Mouse (Mus musculus) intestine, embryonic 14.5 days (tissue): Measurements from ENCODE around the gene Mif4gd. TPM values are rescaled to one million over a fixed set of nuclear protein-coding genes. Genes with fewer than 3 reads are reported as not detected.

ENCODE experiments used
- ATAC-seq: fragments of 200-750 bp; cut with Nextera tagmentation; replicated peaks from 2 replicates; pipeline ENCODE4 v1.8.0; 2017; ENCODE audit warnings: low read depth, moderate number of reproducible peaks, moderate TSS enrichment, moderate library complexity; ENCODE audit not compliant: low FRiP score, low TSS enrichment
- DNase-seq: peaks from one replicate; pipeline ENCODE4 v3.0.0-alpha.2; 2018; ENCODE audit warnings: low spot score
- H3K27ac ChIP-seq: fragments of 300-500 bp; sonication (generic); 2 replicates; pipeline ENCODE4 v1.5.1; 2014; ENCODE audit warnings: low read depth, mild to moderate bottlenecking, control low read depth
- H3K27me3 ChIP-seq: fragments of 300-500 bp; sonication (generic); replicated peaks from 2 replicates; pipeline ENCODE4 v1.6.1; 2014; ENCODE audit warnings: low read length, control low read depth; ENCODE audit not compliant: control insufficient read depth, insufficient read depth
- H3K36me3 ChIP-seq: fragments of 300-500 bp; sonication (generic); 2 replicates; pipeline ENCODE4 v1.6.1; 2014; ENCODE audit warnings: low read length, control low read depth; ENCODE audit not compliant: control insufficient read depth, insufficient read depth
- H3K4me1 ChIP-seq: fragments of 300-500 bp; sonication (generic); replicated peaks from 2 replicates; pipeline ENCODE4 v1.6.1; 2014; ENCODE audit warnings: low read length, control low read depth, mixed read lengths; ENCODE audit not compliant: control insufficient read depth, insufficient read depth
- H3K4me2 ChIP-seq: fragments of 300-500 bp; sonication (generic); 2 replicates; pipeline ENCODE4 v1.6.1; 2014; ENCODE audit warnings: low read length
- H3K4me3 ChIP-seq: fragments of 300-500 bp; sonication (generic); 2 replicates; pipeline ENCODE4 v1.5.1; 2014; ENCODE audit warnings: low read depth, low read length, control low read depth, mixed read lengths
- H3K9ac ChIP-seq: fragments of 300-500 bp; sonication (generic); 2 replicates; pipeline ENCODE4 v1.6.1; 2014; ENCODE audit warnings: mild to moderate bottlenecking, low read length
- H3K9me3 ChIP-seq: fragments of 300-500 bp; sonication (generic); 2 replicates; pipeline ENCODE4 v1.6.1; 2016; ENCODE audit warnings: low read length, control low read depth; ENCODE audit not compliant: control insufficient read depth
- WGBS: fragments of 180-500 bp; shearing (Covaris S2); extraction: QIAGEN DNeasy Blood & Tissue Kit; methylation state at CpG from one replicate; pipeline ENCODE4 v1.1.7; 2014; 5-methylcytosine and 5-hydroxymethylcytosine counted together
- polyA plus RNA-seq: library from polyadenylated mRNA; unstranded; fragments of >200 nt; fragmentation: Nextera tagmentation; extraction: Ambion mirVana; gene quantifications from 2 replicates; pipeline ENCODE4 v1.2.1, GENCODE M21; 2014

The Mif4gd gene
- polyA plus RNA-seq, 1 experiment from 2014 or later, result 28.3 TPM

DNA sequence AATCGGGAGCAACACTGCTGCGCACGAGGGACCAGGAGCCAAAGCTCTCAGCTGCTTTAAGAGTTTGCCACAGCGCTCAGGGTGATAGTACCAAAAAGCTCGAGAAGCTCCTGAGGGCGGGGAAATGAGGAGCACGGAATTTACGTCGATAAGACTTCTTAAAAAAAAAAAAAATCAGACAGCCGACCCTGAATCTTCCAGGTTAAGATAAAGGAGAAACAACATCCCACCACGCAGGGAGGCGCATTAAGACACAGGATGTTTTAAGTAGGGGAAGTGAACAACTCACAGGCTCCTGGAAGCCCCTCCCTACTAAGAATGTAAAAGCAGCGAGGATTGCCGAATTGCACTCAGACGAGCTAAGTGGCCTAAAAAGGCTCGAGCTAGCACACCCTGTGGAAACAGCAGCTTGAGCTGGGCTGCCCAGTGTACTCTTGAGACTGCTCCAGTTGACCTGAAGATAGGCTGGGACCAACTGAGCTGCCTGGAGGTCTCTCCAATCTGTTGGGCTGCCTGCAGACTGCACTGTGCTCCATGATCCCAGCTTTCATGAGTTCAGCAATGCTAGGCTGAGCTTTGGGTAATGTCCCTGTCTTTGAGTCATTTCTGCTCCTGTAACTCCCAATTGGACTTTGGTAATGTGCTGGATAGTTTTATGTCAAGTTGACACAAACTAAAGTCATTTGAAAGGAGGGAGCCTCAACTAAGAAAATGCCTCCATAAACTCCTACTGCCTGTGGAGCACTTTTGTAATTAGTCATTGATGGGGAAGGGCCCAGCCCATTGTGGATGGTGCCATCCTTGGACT lies 573 bp upstream of the Mif4gd start:
- peak; percentile 14; the same call in 1 of the 2 replicates for ATAC-seq
- 1% methylated on average over 16 of the region's 16 CpGs for WGBS
- DNase-seq, result peak; percentile 67
- no peaks in the 10 kb centered on the region for H3K27me3 ChIP-seq
- no peaks in the 10 kb centered on the region for H3K9me3 ChIP-seq
- H3K4me2 ChIP-seq, result peak overlapping the region; percentile 71
- peak overlapping the region; percentile 73 for H3K9ac ChIP-seq
- H3K36me3 ChIP-seq, result peaks cover 33% of the 10 kb centered on the region
- H3K27ac ChIP-seq, result peak overlapping the region; percentile 76
- H3K4me3 ChIP-seq, result peak overlapping the region; percentile 67
- peaks cover 17% of the 10 kb centered on the region for H3K4me1 ChIP-seq

DNA sequence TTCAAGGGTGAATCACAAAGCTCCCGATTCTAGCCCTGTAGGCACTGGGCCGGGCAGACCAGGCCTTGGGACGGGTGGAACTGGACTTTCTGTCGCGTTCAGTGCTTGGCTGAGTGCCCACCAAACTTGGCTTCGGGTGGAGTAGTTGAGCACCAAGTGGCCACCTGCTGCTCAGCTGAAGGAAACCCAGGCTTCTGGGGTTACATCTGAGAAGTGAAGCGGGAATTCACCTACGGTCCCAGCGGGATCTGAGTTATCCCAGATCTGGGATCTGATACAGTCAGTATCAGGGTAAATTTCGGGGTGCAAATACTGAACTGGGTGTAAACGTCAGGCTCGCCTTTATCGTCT lies 735 bp downstream of the Mif4gd start:
- H3K9me3 ChIP-seq, result no peaks in the 10 kb centered on the region
- H3K27me3 ChIP-seq, result no peaks in the 10 kb centered on the region
- H3K4me3 ChIP-seq, result peak overlapping the region; percentile 67
- peak overlapping the region; percentile 73 for H3K9ac ChIP-seq
- H3K4me2 ChIP-seq, result peak overlapping the region; percentile 71
- ATAC-seq (peak; percentile 20; the same call in 1 of the 2 replicates), DNase-seq (peak; percentile 84)
- H3K4me1 ChIP-seq, result peaks cover 17% of the 10 kb centered on the region
- H3K27ac ChIP-seq, result peak overlapping the region; percentile 76
- H3K36me3 ChIP-seq, result peaks cover 44% of the 10 kb centered on the region
- whole genome bisulfite sequencing, result 2% methylated on average over 13 of the region's 13 CpGs

DNA sequence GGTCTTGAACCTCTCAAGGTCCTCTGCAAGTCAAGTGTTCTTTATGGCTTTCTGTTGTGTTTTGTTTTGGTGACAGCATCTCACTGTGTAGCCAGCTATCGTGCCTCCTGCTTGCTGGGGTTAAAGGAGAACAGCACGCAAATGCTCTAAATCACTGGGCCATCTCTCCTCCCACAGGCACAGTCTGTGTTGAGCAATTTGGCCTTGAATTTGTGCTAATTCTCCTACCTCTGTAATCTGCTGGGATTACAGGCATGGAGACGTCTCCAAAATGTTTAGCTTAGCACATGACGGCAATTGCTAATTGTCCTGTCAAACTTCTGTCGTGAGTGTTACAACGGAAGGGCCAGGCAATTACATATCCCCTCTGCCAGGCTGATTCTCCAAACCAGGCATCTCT lies 1.6 kb downstream of the Mif4gd start:
- H3K4me3 ChIP-seq, result 0 out of 2 replicates have a peak overlapping the region, but pooled peaks have one; percentile 67
- H3K27ac ChIP-seq, result no peak overlapping the region
- no peaks in the 10 kb centered on the region for H3K9me3 ChIP-seq
- H3K36me3 ChIP-seq, result peaks cover 52% of the 10 kb centered on the region
- no peaks in the 10 kb centered on the region for H3K27me3 ChIP-seq
- peaks cover 17% of the 10 kb centered on the region for H3K4me1 ChIP-seq
- no peak for ATAC-seq
- WGBS, result 61% methylated on average over 6 of the region's 6 CpGs
- no peak for DNase-seq
- no peak overlapping the region for H3K4me2 ChIP-seq
- H3K9ac ChIP-seq, result no peak overlapping the region

DNA sequence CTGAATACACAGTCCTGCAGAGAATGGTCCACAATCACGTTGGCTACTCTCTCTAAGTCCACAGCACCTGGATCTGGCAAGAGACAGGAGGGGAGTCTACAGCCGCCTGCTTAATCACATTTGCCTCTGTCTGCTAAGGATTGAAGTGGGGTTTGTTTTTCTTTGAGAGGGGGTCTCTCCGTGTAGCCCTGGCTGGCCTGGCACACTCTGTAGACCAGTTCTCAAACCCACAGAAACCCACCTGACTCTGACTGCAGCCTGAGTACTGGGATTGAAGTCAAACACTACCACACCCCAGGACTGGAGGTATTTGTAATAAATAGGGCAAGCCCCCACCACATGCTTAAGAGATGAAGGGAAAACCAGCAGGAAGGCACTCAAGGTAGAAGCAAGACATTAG lies 3.2 kb downstream of the Mif4gd start:
- Histone ChIP-seq H3K4me2 (no peak overlapping the region), H3K9me3 (no peaks in the 10 kb centered on the region), H3K27me3 (no peaks in the 10 kb centered on the region), H3K4me3 (no peak overlapping the region), H3K4me1 (peaks cover 23% of the 10 kb centered on the region), H3K9ac (no peak overlapping the region), H3K27ac (no peak overlapping the region), H3K36me3 (peaks cover 51% of the 10 kb centered on the region)
- DNase-seq (no peak), ATAC-seq (no peak)
- WGBS, result 78% methylated on average over 3 of the region's 3 CpGs

DNA sequence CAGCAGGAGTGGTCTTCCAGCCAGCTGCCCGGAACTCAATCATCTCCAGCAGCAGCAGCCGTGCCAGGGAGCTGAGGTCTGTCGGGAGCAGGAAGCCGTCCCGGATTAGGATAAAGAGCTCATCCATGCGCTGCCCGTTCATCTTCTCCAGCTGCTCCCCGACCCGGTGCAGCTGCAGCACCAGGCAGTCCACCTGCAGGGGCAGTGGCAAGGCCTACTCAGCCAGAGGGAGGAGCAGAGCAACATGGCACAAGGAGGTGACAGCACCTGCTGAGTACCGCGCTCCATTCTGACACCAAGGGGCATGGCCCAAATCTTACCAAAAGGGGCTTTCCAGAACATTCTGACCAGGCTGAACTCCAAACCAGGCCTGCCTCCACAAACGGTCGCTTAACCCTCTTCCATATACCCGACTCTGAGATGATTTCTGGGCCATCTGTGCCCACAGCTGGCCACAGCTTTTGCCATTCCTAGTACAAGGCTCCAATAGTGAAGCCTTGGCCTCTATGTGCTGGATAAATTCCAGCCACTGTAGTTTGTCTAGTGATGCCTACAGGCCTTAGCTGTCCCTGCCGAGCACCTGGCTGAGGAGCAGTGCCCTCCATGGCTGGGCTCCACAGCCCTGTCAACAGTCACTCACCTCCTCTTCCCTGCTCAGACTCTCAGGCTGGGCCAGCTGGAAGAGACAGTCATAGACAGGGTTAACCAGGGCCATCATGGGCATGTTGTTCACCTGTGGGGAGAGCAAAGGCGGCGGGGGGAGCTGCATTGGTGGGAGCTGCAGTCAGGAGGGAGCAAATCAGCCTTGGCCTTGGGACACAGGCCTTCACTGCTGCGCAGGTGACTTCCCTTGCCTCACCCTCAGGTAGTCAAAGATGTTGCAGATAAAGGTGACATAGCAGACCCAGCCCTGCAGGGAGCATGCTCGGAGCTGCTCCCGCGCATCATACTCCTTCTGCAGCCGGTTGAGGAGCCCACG lies 4.1 kb downstream of the Mif4gd start:
- Histone ChIP-seq H3K36me3 (peaks cover 50% of the 10 kb centered on the region), H3K4me1 (peaks cover 21% of the 10 kb centered on the region), H3K27me3 (no peaks in the 10 kb centered on the region), H3K9me3 (no peaks in the 10 kb centered on the region), H3K27ac (no peak overlapping the region), H3K9ac (no peak overlapping the region), H3K4me3 (no peak overlapping the region), H3K4me2 (no peak overlapping the region)
- ATAC-seq, result no peak
- no peak for DNase-seq
- 77% methylated on average over 23 of the region's 23 CpGs for WGBS

DNA sequence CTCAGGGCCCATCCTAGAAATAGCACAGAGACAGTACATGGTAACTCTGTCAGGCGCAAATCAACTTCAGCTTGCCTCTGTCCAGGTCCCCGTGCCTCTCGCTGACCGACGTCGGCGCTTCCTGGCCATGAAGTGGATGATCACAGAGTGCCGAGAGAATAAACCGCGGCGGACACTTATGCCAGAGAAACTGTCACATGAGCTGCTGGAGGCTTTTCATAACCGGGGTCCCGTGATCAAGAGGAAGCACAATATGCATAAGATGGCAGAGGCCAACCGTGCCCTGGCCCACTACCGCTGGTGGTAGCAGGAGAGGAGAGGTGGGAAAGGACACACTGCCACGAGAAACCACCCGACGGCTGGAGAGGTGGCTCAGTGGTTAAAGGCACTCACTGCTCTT lies 6.0 kb downstream of the Mif4gd start:
- Histone ChIP-seq H3K9me3 (no peaks in the 10 kb centered on the region), H3K4me3 (no peak overlapping the region), H3K9ac (no peak overlapping the region), H3K27me3 (no peaks in the 10 kb centered on the region), H3K4me2 (no peak overlapping the region), H3K36me3 (peaks cover 50% of the 10 kb centered on the region), H3K27ac (no peak overlapping the region), H3K4me1 (peaks cover 22% of the 10 kb centered on the region)
- ATAC-seq (no peak), DNase-seq (no peak)
- 94% methylated on average over 18 of the region's 18 CpGs for WGBS

DNA sequence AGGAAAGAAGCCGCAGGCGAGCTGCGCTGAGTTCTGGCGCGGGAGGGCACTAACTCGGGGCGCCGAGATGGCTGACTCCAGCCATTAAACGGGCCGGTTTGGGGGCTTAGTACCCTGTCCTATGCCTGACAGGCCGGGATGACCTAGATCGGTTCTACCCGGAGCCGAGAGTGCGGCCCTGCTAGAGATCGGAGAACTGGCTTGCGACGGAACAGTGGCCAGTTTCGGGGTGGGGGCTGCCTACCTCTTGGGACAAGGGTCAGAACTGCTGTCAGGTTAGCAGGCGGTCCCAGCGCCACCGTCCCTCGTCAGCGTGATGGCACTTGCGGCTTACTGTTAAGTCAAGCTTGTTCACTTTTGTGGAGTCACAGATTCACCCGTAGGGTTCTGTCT lies 8.5 kb downstream of the Mif4gd start:
- H3K4me1 ChIP-seq, result peaks cover 18% of the 10 kb centered on the region
- no peaks in the 10 kb centered on the region for H3K27me3 ChIP-seq
- no peaks in the 10 kb centered on the region for H3K9me3 ChIP-seq
- DNase-seq, result no peak
- peak; percentile 18 for ATAC-seq
- peak overlapping the region; percentile 98 for H3K4me3 ChIP-seq
- peak overlapping the region; percentile 96 for H3K9ac ChIP-seq
- H3K36me3 ChIP-seq, result peaks cover 42% of the 10 kb centered on the region
- H3K27ac ChIP-seq, result peak overlapping the region; percentile 95
- H3K4me2 ChIP-seq, result peak overlapping the region; percentile 98
- 0% methylated on average over 26 of the region's 26 CpGs for WGBS

DNA sequence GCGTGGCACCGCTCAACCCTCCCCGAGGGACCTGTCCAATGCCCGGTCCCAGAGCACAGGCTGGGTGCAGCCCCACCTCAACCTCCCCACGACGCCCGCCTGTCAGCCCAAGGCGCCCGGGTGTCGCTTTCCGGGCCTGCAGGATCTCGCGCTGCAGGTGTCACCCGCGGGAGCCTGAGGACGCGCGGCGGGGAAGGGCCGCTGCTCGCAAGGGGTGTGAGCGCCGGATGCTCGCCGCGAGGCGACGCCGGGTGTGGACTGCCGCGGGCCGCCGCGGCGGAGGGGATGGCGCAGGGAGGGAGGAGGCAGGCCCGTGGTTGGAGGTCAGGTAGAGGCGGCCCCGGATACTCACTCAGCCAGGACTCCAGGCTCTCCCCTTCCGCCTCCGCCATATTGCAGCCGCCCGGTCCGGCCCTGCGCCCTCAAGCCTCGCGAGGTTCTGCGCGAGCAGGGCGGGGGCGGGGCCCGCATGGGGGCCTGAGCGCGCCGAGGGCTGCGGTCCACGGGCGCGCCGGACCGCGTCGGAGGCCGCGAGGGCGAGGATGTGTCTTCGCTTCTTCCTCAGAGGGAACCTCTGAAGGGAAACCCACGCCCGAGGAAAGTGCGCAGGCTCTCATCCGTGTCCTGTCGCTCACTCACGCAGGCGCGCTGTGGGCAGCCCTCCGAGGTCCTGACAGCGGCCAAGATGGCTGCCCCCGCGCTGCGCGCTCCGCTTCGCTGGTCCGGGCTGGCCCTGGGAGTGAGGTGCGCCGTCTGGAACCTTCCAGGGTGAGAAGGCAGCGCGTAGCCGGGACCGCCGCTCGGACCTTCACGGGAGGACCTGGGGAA lies 9.1 kb downstream of the Mif4gd start, which contains the start of the genes Mrps7 and Gga3:
Mrps7 (plus strand) TSS at position 450 of the 828 bp plus-strand sequence.
Gga3 (minus strand) TSS at position 576 of the 828 bp plus-strand sequence.
- WGBS, result under 1% methylated on average over 86 of the region's 93 CpGs
- Histone ChIP-seq H3K9ac (peak within 1 kb of the TSS; percentile 96), H3K36me3 (peaks cover 38% of the 10 kb centered on the region), H3K4me3 (peak within 1 kb of the TSS; percentile 98), H3K4me1 (peaks cover 18% of the 10 kb centered on the region), H3K27ac (peak within 1 kb of the TSS; percentile 95), H3K4me2 (peak within 1 kb of the TSS; percentile 98), H3K27me3 (no peaks in the 10 kb centered on the region), H3K9me3 (no peaks in the 10 kb centered on the region)
- ATAC-seq (peak; percentile 97), DNase-seq (peak; percentile 98)
